Mouse (Mus musculus) limb, embryonic 14.5 days (tissue): ENCODE results near the gene Eif2b5. TPM values are rescaled to one million over a fixed set of nuclear protein-coding genes. Genes with fewer than 3 reads are reported as not detected.

ENCODE experiments used
- ATAC-seq: fragments of 200-750 bp; cut with Nextera tagmentation; 2 replicates; pipeline ENCODE4 v1.8.0; 2017; ENCODE audit warnings: low read depth, moderate number of reproducible peaks, moderate TSS enrichment; ENCODE audit not compliant: low FRiP score
- DNase-seq: peaks from one replicate; pipeline ENCODE4 v3.0.0-alpha.2; 2015; ENCODE audit warnings: low spot score
- H3K27ac ChIP-seq: fragments of 300-500 bp; sonication (generic); replicated peaks from 2 replicates; pipeline ENCODE4 v1.5.1; 2014; ENCODE audit warnings: low read depth, mild to moderate bottlenecking, low read length, moderate library complexity, mixed read lengths
- H3K27me3 ChIP-seq: fragments of 300-500 bp; sonication (generic); 2 replicates; pipeline ENCODE4 v1.6.1; 2014; ENCODE audit warnings: low read length, mixed read lengths; ENCODE audit not compliant: control insufficient read depth, insufficient read depth
- H3K36me3 ChIP-seq: fragments of 300-500 bp; sonication (generic); 2 replicates; pipeline ENCODE4 v1.6.1; 2014; ENCODE audit warnings: mild to moderate bottlenecking, low read length, moderate library complexity, mixed read lengths; ENCODE audit not compliant: control insufficient read depth, insufficient read depth
- H3K4me1 ChIP-seq: fragments of 300-500 bp; sonication (generic); 2 replicates; pipeline ENCODE4 v1.6.1; 2014; ENCODE audit warnings: antibody characterized with exemption, low read length, mixed read lengths; ENCODE audit not compliant: control insufficient read depth, insufficient read depth
- H3K4me2 ChIP-seq: fragments of 300-500 bp; sonication (generic); replicated peaks from 2 replicates; pipeline ENCODE4 v1.6.1; 2014; ENCODE audit warnings: low read depth, mild to moderate bottlenecking, low read length, moderate library complexity; ENCODE audit not compliant: severe bottlenecking
- H3K4me3 ChIP-seq: fragments of 300-500 bp; sonication (generic); replicated peaks from 2 replicates; pipeline ENCODE4 v1.5.1; 2014; ENCODE audit warnings: low read length
- H3K9ac ChIP-seq: fragments of 300-500 bp; sonication (generic); 2 replicates; pipeline ENCODE4 v1.6.1; 2014; ENCODE audit warnings: mild to moderate bottlenecking, low read depth, low read length, moderate library complexity; ENCODE audit not compliant: severe bottlenecking
- H3K9me3 ChIP-seq: fragments of 300-500 bp; sonication (generic); 2 replicates; pipeline ENCODE4 v1.6.1; 2016; ENCODE audit warnings: low read length; ENCODE audit not compliant: control insufficient read depth
- POLR2A ChIP-seq: fragments of 200-500 bp; IDR thresholded peaks from 2 replicates; pipeline ENCODE4 v1.8.0; 2012; ENCODE audit warnings: inconsistent platforms, mild to moderate bottlenecking, moderate library complexity, borderline replicate concordance; ENCODE audit not compliant: insufficient read depth, insufficient read length; ENCODE audit errors: extremely low read depth
- WGBS: fragments of 180-500 bp; shearing (Covaris S2); extraction: QIAGEN DNeasy Blood & Tissue Kit; methylation state at CpG from one replicate; pipeline ENCODE4 v1.1.7; 2014; 5-methylcytosine and 5-hydroxymethylcytosine counted together
- polyA plus RNA-seq, 2 experiments: library from polyadenylated mRNA; depleted of rRNA in 1 of 2; stranded (reverse) in 1 of 2; unstranded in 1 of 2; fragments of >200 nt; fragmentation: Nextera tagmentation in 1 of 2; extraction: Ambion mirVana in 1 of 2; gene quantifications; 2 replicates each; pipeline versions ENCODE4 v1.2.1 to v1.2.3; 2012 to 2014

Eif2b5 gene
- polyA plus RNA-seq, 2 experiments, result 45.1 to 90.6 TPM

- WGBS, result 1% methylated on average over 22 of the region's 55 CpGs
- Histone ChIP-seq H3K27me3 (no peaks in the 10 kb centered on the region), H3K36me3 (peaks cover 25% of the 10 kb centered on the region), H3K4me1 (peaks cover 10% of the 10 kb centered on the region; the same call in 1 of the 2 replicates), H3K9me3 (no peaks in the 10 kb centered on the region), H3K4me3 (peak within 1 kb of the TSS; percentile 95), H3K27ac (peak within 1 kb of the TSS; percentile 85), H3K4me2 (peak within 1 kb of the TSS; percentile 92), H3K9ac (peak within 1 kb of the TSS; percentile 97)
- ATAC-seq (peak; percentile 96), DNase-seq (peak; percentile 90)
- TF ChIP-seq POLR2A, result peak; percentile 63; the same call in 1 of the 2 replicates
Observed at GRCm38 (mm10) chr16:20516726-20517201, 18.1 kb downstream of the Eif2b5 start, which contains the start of gene Dvl3. TSS of gene Dvl3 (plus strand) at chr16:20516982.

GRCm38 (mm10) chr16:20517216-20517615 lies 18.6 kb downstream of the Eif2b5 start:
- peak overlapping the region; percentile 95 for H3K4me3 ChIP-seq
- H3K27me3 ChIP-seq, result no peaks in the 10 kb centered on the region
- H3K9me3 ChIP-seq, result no peaks in the 10 kb centered on the region
- no peak for TF ChIP-seq POLR2A
- peak overlapping the region; percentile 92 for H3K4me2 ChIP-seq
- peak overlapping the region; percentile 97 for H3K9ac ChIP-seq
- DNase-seq (no peak), ATAC-seq (peak; percentile 11)
- peaks cover 30% of the 10 kb centered on the region for H3K36me3 ChIP-seq
- H3K27ac ChIP-seq, result peak overlapping the region; percentile 85
- peaks cover 10% of the 10 kb centered on the region; the same call in 1 of the 2 replicates for H3K4me1 ChIP-seq
- WGBS, result 0% methylated on average over 26 of the region's 26 CpGs

- Histone ChIP-seq H3K9ac (peak overlapping the region; percentile 97), H3K9me3 (no peaks in the 10 kb centered on the region), H3K4me3 (peak overlapping the region; percentile 95), H3K27ac (peak overlapping the region; percentile 85), H3K27me3 (no peaks in the 10 kb centered on the region), H3K36me3 (peaks cover 32% of the 10 kb centered on the region), H3K4me1 (peaks cover 10% of the 10 kb centered on the region; the same call in 1 of the 2 replicates), H3K4me2 (peak overlapping the region; percentile 92)
- 1% methylated on average over 6 of the region's 6 CpGs for WGBS
- TF ChIP-seq POLR2A, result no peak
- peak; percentile 58 for ATAC-seq
- peak; percentile 36 for DNase-seq
Observed at GRCm38 (mm10) chr16:20517701-20518374, 19.2 kb downstream of the Eif2b5 start.

GRCm38 (mm10) chr16:20523886-20524285 lies 25.3 kb downstream of the Eif2b5 start:
- ATAC-seq (no peak), DNase-seq (no peak)
- no peak for TF ChIP-seq POLR2A
- Histone ChIP-seq H3K27ac (no peak overlapping the region), H3K27me3 (no peaks in the 10 kb centered on the region), H3K4me1 (0 out of 2 replicates have a peak, but pooled peaks cover 2% of the 10 kb centered on the region), H3K4me3 (no peak overlapping the region), H3K9ac (no peak overlapping the region), H3K4me2 (no peak overlapping the region), H3K36me3 (peaks cover 91% of the 10 kb centered on the region), H3K9me3 (no peaks in the 10 kb centered on the region)
- WGBS, result 83% methylated on average over 10 of the region's 10 CpGs

GRCm38 (mm10) chr16:20528779-20529178 lies 30.2 kb downstream of the Eif2b5 start:
- Histone ChIP-seq H3K9me3 (no peaks in the 10 kb centered on the region), H3K4me1 (no peaks in the 10 kb centered on the region), H3K36me3 (peaks cover 92% of the 10 kb centered on the region), H3K27me3 (no peaks in the 10 kb centered on the region), H3K4me3 (no peak overlapping the region), H3K4me2 (no peak overlapping the region), H3K9ac (no peak overlapping the region), H3K27ac (no peak overlapping the region)
- DNase-seq (no peak), ATAC-seq (no peak)
- WGBS, result 88% methylated on average over 5 of the region's 5 CpGs
- no peak for TF ChIP-seq POLR2A
